Mouse (Mus musculus): ENCODE data around the gene Pitx1. TPM values are rescaled to one million over a fixed set of nuclear protein-coding genes. Genes with fewer than 3 reads are reported as not detected.

The Pitx1 gene
- 0.06 TPM in 1 of 2 replicates, not detected in the other for polyA plus RNA-seq (2012; rRNA removed)

GRCm38 (mm10) chr13:55836142-55836625, at the start of gene Pitx1:
Pitx1 (minus strand) TSS chr13:55836192.
- no peak for DNase-seq (ENCODE audit: extremely low spot score in 1 of 2, low spot score in 1 of 2)

- DNase-seq (ENCODE audit: extremely low spot score in 1 of 2, low spot score in 1 of 2) = no peak
Observed at GRCm38 (mm10) chr13:55881431-55882202, 45.6 kb upstream of the Pitx1 start.

GRCm38 (mm10) chr13:55878353-55878752, 42.4 kb upstream of the Pitx1 start:
- no peak for DNase-seq (ENCODE audit: extremely low spot score in 1 of 2, low spot score in 1 of 2)

- DNase-seq (ENCODE audit: extremely low spot score in 1 of 2, low spot score in 1 of 2) = no peak
Observed at GRCm38 (mm10) chr13:55871410-55871809, 35.4 kb upstream of the Pitx1 start.

- no peak for DNase-seq (ENCODE audit: extremely low spot score in 1 of 2, low spot score in 1 of 2)
Observed at GRCm38 (mm10) chr13:55870001-55870400, 34.0 kb upstream of the Pitx1 start.

GRCm38 (mm10) chr13:55867540-55868103, 31.6 kb upstream of the Pitx1 start:
- DNase-seq (ENCODE audit: extremely low spot score in 1 of 2, low spot score in 1 of 2) = no peak

GRCm38 (mm10) chr13:55860483-55860882, 24.5 kb upstream of the Pitx1 start:
- no peak for DNase-seq (ENCODE audit: extremely low spot score in 1 of 2, low spot score in 1 of 2)

- no peak for DNase-seq (ENCODE audit: extremely low spot score in 1 of 2, low spot score in 1 of 2)
Observed at GRCm38 (mm10) chr13:55858463-55858862, 22.5 kb upstream of the Pitx1 start.

- DNase-seq (ENCODE audit: extremely low spot score in 1 of 2, low spot score in 1 of 2) = no peak
Observed at GRCm38 (mm10) chr13:55855793-55856192, 19.8 kb upstream of the Pitx1 start.

- no peak for DNase-seq (ENCODE audit: extremely low spot score in 1 of 2, low spot score in 1 of 2)
Observed at GRCm38 (mm10) chr13:55852205-55852604, 16.2 kb upstream of the Pitx1 start.

- no peak for DNase-seq (ENCODE audit: extremely low spot score in 1 of 2, low spot score in 1 of 2)
Observed at GRCm38 (mm10) chr13:55850726-55851125, 14.7 kb upstream of the Pitx1 start.

GRCm38 (mm10) chr13:55848604-55849190, 12.7 kb upstream of the Pitx1 start:
- no peak for DNase-seq (ENCODE audit: extremely low spot score in 1 of 2, low spot score in 1 of 2)

- DNase-seq (ENCODE audit: extremely low spot score in 1 of 2, low spot score in 1 of 2) = no peak
Observed at GRCm38 (mm10) chr13:55847805-55848204, 11.8 kb upstream of the Pitx1 start.

GRCm38 (mm10) chr13:55843700-55844099, 7.7 kb upstream of the Pitx1 start:
- no peak for DNase-seq (ENCODE audit: extremely low spot score in 1 of 2, low spot score in 1 of 2)

- no peak for DNase-seq (ENCODE audit: extremely low spot score in 1 of 2, low spot score in 1 of 2)
Observed at GRCm38 (mm10) chr13:55840223-55840622, 4.2 kb upstream of the Pitx1 start.

GRCm38 (mm10) chr13:55836786-55837780, 1.1 kb upstream of the Pitx1 start:
- DNase-seq (ENCODE audit: extremely low spot score in 1 of 2, low spot score in 1 of 2) = no peak

- no peak for DNase-seq (ENCODE audit: extremely low spot score in 1 of 2, low spot score in 1 of 2)
Observed at GRCm38 (mm10) chr13:55835548-55836097, 369 bp downstream of the Pitx1 start.

- no peak for DNase-seq (ENCODE audit: extremely low spot score in 1 of 2, low spot score in 1 of 2)
Observed at GRCm38 (mm10) chr13:55834667-55835066, 1.3 kb downstream of the Pitx1 start.

GRCm38 (mm10) chr13:55833921-55834320, 2.1 kb downstream of the Pitx1 start:
- no peak for DNase-seq (ENCODE audit: extremely low spot score in 1 of 2, low spot score in 1 of 2)

- DNase-seq (ENCODE audit: extremely low spot score in 1 of 2, low spot score in 1 of 2) = no peak
Observed at GRCm38 (mm10) chr13:55832602-55833001, 3.4 kb downstream of the Pitx1 start.

Data from frontal cortex, adult 2 months (tissue).